Mouse (Mus musculus) midbrain, embryonic 14.5 days (tissue): Measurements from ENCODE around the gene Lrrc51. TPM values are rescaled to one million over a fixed set of nuclear protein-coding genes. Genes with fewer than 3 reads are reported as not detected.

Source experiments
- ATAC-seq: fragments of 200-750 bp; cut with Nextera tagmentation; 2 replicates; pipeline ENCODE4 v1.8.0; 2017; ENCODE audit warnings: moderate number of reproducible peaks, moderate library complexity; ENCODE audit not compliant: low FRiP score, low TSS enrichment
- DNase-seq: peaks from one replicate; pipeline ENCODE4 v3.0.0-alpha.2; 2015
- H3K27ac ChIP-seq: fragments of 300-500 bp; sonication (generic); replicated peaks from 2 replicates; pipeline ENCODE4 v1.5.1; 2014; ENCODE audit warnings: mild to moderate bottlenecking, low read depth, low read length, moderate library complexity
- H3K27me3 ChIP-seq: fragments of 300-500 bp; sonication (generic); 2 replicates; pipeline ENCODE4 v1.6.1; 2014; ENCODE audit warnings: low read length, control low read depth, mixed read lengths; ENCODE audit not compliant: control insufficient read depth, insufficient read depth
- H3K36me3 ChIP-seq: fragments of 300-500 bp; sonication (generic); 2 replicates; pipeline ENCODE4 v1.6.1; 2014; ENCODE audit warnings: low read length, control low read depth; ENCODE audit not compliant: control insufficient read depth, insufficient read depth
- H3K4me1 ChIP-seq: fragments of 300-500 bp; sonication (generic); 2 replicates; pipeline ENCODE4 v1.6.1; 2014; ENCODE audit warnings: mild to moderate bottlenecking, antibody characterized with exemption, low read length, control low read depth; ENCODE audit not compliant: control insufficient read depth, insufficient read depth
- H3K4me2 ChIP-seq: fragments of 300-500 bp; sonication (generic); 2 replicates; pipeline ENCODE4 v1.6.1; 2014; ENCODE audit warnings: mild to moderate bottlenecking, low read length, moderate library complexity
- H3K4me3 ChIP-seq: fragments of 300-500 bp; sonication (generic); replicated peaks from 2 replicates; pipeline ENCODE4 v1.5.1; 2014; ENCODE audit warnings: low read depth, low read length
- H3K9ac ChIP-seq: fragments of 300-500 bp; sonication (generic); replicated peaks from 2 replicates; pipeline ENCODE4 v1.6.1; 2014; ENCODE audit warnings: mild to moderate bottlenecking, low read length, moderate library complexity
- H3K9me3 ChIP-seq: fragments of 300-500 bp; sonication (generic); 2 replicates; pipeline ENCODE4 v1.6.1; 2016; ENCODE audit warnings: low read length, control low read depth, mixed read lengths; ENCODE audit not compliant: control insufficient read depth
- WGBS: fragments of 180-500 bp; shearing (Covaris S2); extraction: QIAGEN DNeasy Blood & Tissue Kit; methylation state at CpG from one replicate; pipeline ENCODE4 v1.1.7; 2014; 5-methylcytosine and 5-hydroxymethylcytosine counted together
- microRNA-seq: library from miRNA; unstranded; fragments of <30 nt; microRNA quantifications from one replicate; pipeline ENCODE4, GENCODE M21; 2016
- polyA plus RNA-seq: library from polyadenylated mRNA; unstranded; fragments of >200 nt; fragmentation: Nextera tagmentation; extraction: Ambion mirVana; gene quantifications from 2 replicates; pipeline ENCODE4 v1.2.1, GENCODE M21; 2014

Lrrc51 gene
- polyA plus RNA-seq, 1 experiment from 2014 or later: 7.4 TPM

DNA sequence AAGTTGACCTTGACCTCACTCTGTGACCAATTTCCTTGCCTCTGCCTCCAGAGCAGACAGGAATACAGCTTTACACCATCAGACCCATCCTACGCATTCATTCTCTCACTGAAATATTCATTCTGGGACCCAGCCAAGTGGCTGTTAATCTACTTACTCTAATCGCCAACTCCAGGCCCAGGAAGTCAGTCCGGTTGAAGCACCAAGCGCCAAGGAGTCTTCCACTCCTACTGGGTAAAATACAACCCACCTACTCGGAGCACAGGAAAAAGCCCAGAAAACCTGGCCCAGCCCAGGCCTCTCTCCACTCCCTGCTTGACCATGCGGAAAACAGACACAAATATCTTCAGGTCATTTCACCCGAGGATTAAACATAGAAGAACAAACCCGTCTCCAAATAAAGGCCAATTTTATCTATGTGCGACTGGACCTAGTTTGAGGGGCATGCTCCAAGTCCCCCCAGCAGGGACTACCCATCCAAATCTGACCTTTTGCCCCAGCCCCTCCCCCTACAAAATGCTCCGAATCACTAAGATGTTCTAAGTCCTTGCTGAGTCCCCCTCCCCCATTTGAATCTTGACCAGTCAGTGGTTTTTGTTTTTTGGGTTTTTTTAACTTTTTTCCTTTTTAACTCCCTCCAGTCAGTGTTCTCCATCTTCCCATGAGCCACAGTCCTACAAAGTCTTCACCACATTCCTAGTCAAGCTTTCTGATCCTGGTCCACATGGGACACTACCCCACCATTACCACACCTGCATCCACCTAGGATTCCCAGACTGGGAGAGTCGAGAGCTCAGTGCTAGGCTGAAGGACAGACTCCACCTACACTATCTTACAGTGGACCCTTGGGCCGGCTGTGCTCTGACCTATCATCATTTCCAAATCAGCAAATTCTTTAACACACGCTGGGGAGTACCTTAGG lies 65.2 kb downstream of the Lrrc51 start:
- DNase-seq (peak; percentile 48), ATAC-seq (0 out of 2 replicates have a peak, but pooled peaks have one; percentile 11)
- H3K36me3 ChIP-seq: no peaks in the 10 kb centered on the region
- no peak overlapping the region for H3K27ac ChIP-seq
- H3K4me1 ChIP-seq: no peaks in the 10 kb centered on the region
- 26% methylated on average over 13 of the region's 13 CpGs for WGBS
- H3K27me3 ChIP-seq: no peaks in the 10 kb centered on the region
- no peaks in the 10 kb centered on the region for H3K9me3 ChIP-seq
- H3K4me3 ChIP-seq: no peak overlapping the region
- no peak overlapping the region for H3K9ac ChIP-seq
- no peak overlapping the region for H3K4me2 ChIP-seq

GRCm38 (mm10) chr7:101867482-101867881 lies 66.2 kb downstream of the Lrrc51 start:
- H3K4me2 ChIP-seq: no peak overlapping the region
- no peak overlapping the region for H3K4me3 ChIP-seq
- ATAC-seq (no peak), DNase-seq (no peak)
- WGBS: 98% methylated on average over 4 of the region's 4 CpGs
- H3K36me3 ChIP-seq: no peaks in the 10 kb centered on the region
- no peak overlapping the region for H3K27ac ChIP-seq
- H3K9me3 ChIP-seq: no peaks in the 10 kb centered on the region
- no peaks in the 10 kb centered on the region for H3K27me3 ChIP-seq
- H3K9ac ChIP-seq: no peak overlapping the region
- H3K4me1 ChIP-seq: no peaks in the 10 kb centered on the region

DNA sequence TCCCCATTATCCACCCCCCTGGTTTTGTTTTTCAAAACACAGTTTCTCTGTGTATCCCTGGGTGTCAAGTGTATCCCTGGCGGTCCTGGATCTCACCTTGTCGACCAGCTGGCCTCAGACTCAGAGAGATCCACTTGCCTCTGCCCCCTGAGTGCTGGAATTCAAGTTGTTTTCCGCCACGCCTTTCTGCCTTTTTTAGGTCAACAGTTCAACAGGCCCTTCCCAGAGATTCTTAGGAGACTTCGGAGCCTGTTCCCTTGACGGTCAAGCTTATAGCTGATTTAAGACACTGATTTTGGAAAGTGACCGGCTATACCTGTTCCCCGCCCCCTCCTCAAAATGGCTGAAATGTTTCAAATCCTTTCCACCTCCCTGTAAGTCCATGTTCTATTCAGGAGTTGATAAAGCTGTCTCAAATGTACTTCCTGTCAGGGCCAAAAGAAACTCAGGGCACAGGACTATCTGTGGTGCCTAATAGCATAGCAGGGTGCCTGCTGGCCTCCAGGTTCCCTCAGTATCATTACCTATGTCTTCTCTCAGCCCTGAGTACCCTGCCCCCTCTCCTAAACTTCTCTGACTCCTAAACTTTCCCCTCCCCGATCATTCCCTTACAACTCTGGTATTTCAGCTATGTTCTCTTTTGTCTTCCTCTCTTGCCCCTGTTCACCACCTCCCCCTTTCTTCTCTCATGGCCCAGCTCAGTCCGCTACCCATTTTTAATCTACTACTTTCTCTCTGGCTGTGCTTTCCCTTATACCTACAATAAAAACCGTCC lies 67.0 kb downstream of the Lrrc51 start:
- DNase-seq (no peak), ATAC-seq (no peak)
- no peak overlapping the region for H3K27ac ChIP-seq
- H3K9me3 ChIP-seq: no peaks in the 10 kb centered on the region
- WGBS: 80% methylated on average over 11 of the region's 11 CpGs
- no peaks in the 10 kb centered on the region for H3K27me3 ChIP-seq
- H3K4me3 ChIP-seq: no peak overlapping the region
- no peak overlapping the region for H3K9ac ChIP-seq
- H3K4me2 ChIP-seq: no peak overlapping the region
- no peaks in the 10 kb centered on the region for H3K36me3 ChIP-seq
- H3K4me1 ChIP-seq: no peaks in the 10 kb centered on the region

- no peak within 1 kb of the TSS for H3K27ac ChIP-seq
- no peak within 1 kb of the TSS for H3K4me3 ChIP-seq
- 86% methylated on average over 3 of the region's 3 CpGs for WGBS
- H3K27me3 ChIP-seq: no peaks in the 10 kb centered on the region
- no peak for DNase-seq
- H3K4me1 ChIP-seq: no peaks in the 10 kb centered on the region
- H3K36me3 ChIP-seq: no peaks in the 10 kb centered on the region
- H3K9ac ChIP-seq: no peak within 1 kb of the TSS
- no peaks in the 10 kb centered on the region for H3K9me3 ChIP-seq
- no peak within 1 kb of the TSS for H3K4me2 ChIP-seq
- ATAC-seq: no peak
These were observed 70.3 kb downstream of the Lrrc51 start, which contains the start of gene Anapc15 for GRCm38 (mm10) chr7:101863415-101863814. TSS of gene Anapc15 (plus strand) at chr7:101863715.

Small RNA genes lying within 50 kb of the gene (microRNA-seq; reads per million reads assigned to microRNA genes)
- not detected for gene Gm22655

Other genes with a start within 250 kb of the Lrrc51 start
- 0.84 and 1.00 TPM in 2 replicates for gene Phox2a, start 115.6 kb downstream of the Lrrc51 start, polyA plus RNA-seq
- gene Inppl1, start 95.7 kb downstream of the Lrrc51 start, polyA plus RNA-seq: 8.9 and 9.7 TPM in 2 replicates
- gene Folr2, start 76.7 kb downstream of the Lrrc51 start, polyA plus RNA-seq: 2.5 TPM in 1 of 2 replicates, not detected in the other
- 77.1 and 81.6 TPM in 2 replicates for gene Anapc15, start 70.2 kb downstream of the Lrrc51 start, polyA plus RNA-seq
- gene Folr1, start 63.1 kb downstream of the Lrrc51 start, polyA plus RNA-seq: 6.7 and 7.9 TPM in 2 replicates
- gene Lamtor1, start 28.0 kb downstream of the Lrrc51 start, polyA plus RNA-seq: 139 and 150 TPM in 2 replicates
- 0.27 and 0.33 TPM in 2 replicates for gene Tomt, start 27.5 kb downstream of the Lrrc51 start, polyA plus RNA-seq
- gene Numa1, start 216 bp upstream of the Lrrc51 start, polyA plus RNA-seq: 50.1 and 73.6 TPM in 2 replicates
- 4.0 and 6.0 TPM in 2 replicates for gene Il18bp, start 84.8 kb upstream of the Lrrc51 start, polyA plus RNA-seq
- gene Rnf121, start 131.6 kb upstream of the Lrrc51 start, polyA plus RNA-seq: 30.7 and 31.1 TPM in 2 replicates
- gene Xndc1, start 131.6 kb upstream of the Lrrc51 start, polyA plus RNA-seq: 21.0 and 24.3 TPM in 2 replicates
- 1.3 and 1.5 TPM in 2 replicates for gene Xntrpc, start 131.8 kb upstream of the Lrrc51 start, polyA plus RNA-seq
- 0.16 TPM in 1 of 2 replicates, not detected in the other for gene Trpc2, start 149.2 kb upstream of the Lrrc51 start, polyA plus RNA-seq
- gene Art1, start 167.8 kb upstream of the Lrrc51 start, polyA plus RNA-seq: 0.39 TPM in 1 of 2 replicates, not detected in the other
- gene Art5, start 175.6 kb upstream of the Lrrc51 start, polyA plus RNA-seq: 0.19 and 0.24 TPM in 2 replicates
- not detected in 2 replicates for gene Chrna10, start 182.9 kb upstream of the Lrrc51 start, polyA plus RNA-seq